Mouse (Mus musculus): ENCODE measurements around the gene Fkbp5. TPM values are rescaled to one million over a fixed set of nuclear protein-coding genes. Genes with fewer than 3 reads are reported as not detected.
A peak's percentile ranks its signal among the peaks of the same experiment; 100 is the strongest.

Gene Fkbp5
- polyA plus RNA-seq, 1 experiment from 2014 or later, result 26.9 TPM

GRCm38 (mm10) chr17:28486720-28487119 is 30.6 kb downstream of the Fkbp5 start:
- no peaks in the 10 kb centered on the region for H3K27me3 ChIP-seq (replicated peaks; ENCODE audit: insufficient read depth, low read length)
- DNase-seq (ENCODE audit: low spot score), result no peak
- ATAC-seq, result no peak
- TF ChIP-seq CTCF (IDR thresholded peaks at IDR 0.05), result peak; percentile 40
- no peak for TF ChIP-seq EP300 (IDR thresholded peaks at IDR 0.05)
- H3K4me3 ChIP-seq (ENCODE audit: low read depth, low read length), result no peak overlapping the region
- no peak overlapping the region for H3K9ac ChIP-seq (replicated peaks; ENCODE audit: low read depth)
- H3K36me3 ChIP-seq (ENCODE audit: insufficient read depth, low read length), result no peaks in the 10 kb centered on the region
- 73% methylated on average over 6 of the region's 6 CpGs for WGBS
- H3K4me2 ChIP-seq (replicated peaks; ENCODE audit: low read depth, low read length), result no peak overlapping the region; the same call in 1 of the 2 replicates
- H3K4me1 ChIP-seq (ENCODE audit: insufficient read depth, low read depth, low read length), result peaks cover 2% of the 10 kb centered on the region; the same call in 1 of the 2 replicates
- H3K27ac ChIP-seq (ENCODE audit: low read length), result no peak overlapping the region
- H3K9me3 ChIP-seq (ENCODE audit: low read length), result no peaks in the 10 kb centered on the region

GRCm38 (mm10) chr17:28485977-28486400 is 31.3 kb downstream of the Fkbp5 start:
- DNase-seq (ENCODE audit: low spot score), result peak; percentile 99
- H3K27ac ChIP-seq (ENCODE audit: low read length), result peak overlapping the region; percentile 95
- no peaks in the 10 kb centered on the region for H3K9me3 ChIP-seq (ENCODE audit: low read length)
- peak overlapping the region; percentile 84 for H3K9ac ChIP-seq (replicated peaks; ENCODE audit: low read depth)
- peak overlapping the region; percentile 92 for H3K4me3 ChIP-seq (ENCODE audit: low read depth, low read length)
- H3K4me2 ChIP-seq (replicated peaks; ENCODE audit: low read depth, low read length), result peak overlapping the region; percentile 58
- TF ChIP-seq CTCF (IDR thresholded peaks at IDR 0.05), result no peak
- no peak for TF ChIP-seq EP300 (IDR thresholded peaks at IDR 0.05)
- ATAC-seq, result peak; percentile 99
- peaks cover 2% of the 10 kb centered on the region; the same call in 1 of the 2 replicates for H3K4me1 ChIP-seq (ENCODE audit: insufficient read depth, low read depth, low read length)
- H3K36me3 ChIP-seq (ENCODE audit: insufficient read depth, low read length), result no peaks in the 10 kb centered on the region
- no peaks in the 10 kb centered on the region for H3K27me3 ChIP-seq (replicated peaks; ENCODE audit: insufficient read depth, low read length)
- 0% methylated on average over 27 of the region's 58 CpGs for WGBS

GRCm38 (mm10) chr17:28485446-28485948 is 31.8 kb downstream of the Fkbp5 start:
- H3K27me3 ChIP-seq (replicated peaks; ENCODE audit: insufficient read depth, low read length), result no peaks in the 10 kb centered on the region
- DNase-seq (ENCODE audit: low spot score) (peak; percentile 59), ATAC-seq (peak; percentile 43)
- under 1% methylated on average over 29 of the region's 77 CpGs for WGBS
- H3K27ac ChIP-seq (ENCODE audit: low read length), result peak overlapping the region; percentile 95
- H3K4me1 ChIP-seq (ENCODE audit: insufficient read depth, low read depth, low read length), result peaks cover 2% of the 10 kb centered on the region; the same call in 1 of the 2 replicates
- no peaks in the 10 kb centered on the region for H3K9me3 ChIP-seq (ENCODE audit: low read length)
- peak overlapping the region; percentile 84 for H3K9ac ChIP-seq (replicated peaks; ENCODE audit: low read depth)
- 0 out of 2 replicates have a peak, but pooled peaks cover under 1% of the 10 kb centered on the region for H3K36me3 ChIP-seq (ENCODE audit: insufficient read depth, low read length)
- H3K4me3 ChIP-seq (ENCODE audit: low read depth, low read length), result peak overlapping the region; percentile 92
- H3K4me2 ChIP-seq (replicated peaks; ENCODE audit: low read depth, low read length), result peak overlapping the region; percentile 58
- TF ChIP-seq EP300 (IDR thresholded peaks at IDR 0.05) (no peak), CTCF (IDR thresholded peaks at IDR 0.05) (peak; percentile 33)

- WGBS, result 3% methylated on average over 30 of the region's 30 CpGs
- peaks cover 2% of the 10 kb centered on the region; the same call in 1 of the 2 replicates for H3K4me1 ChIP-seq (ENCODE audit: insufficient read depth, low read depth, low read length)
- 0 out of 2 replicates have a peak, but pooled peaks have one; percentile 6 for TF ChIP-seq CTCF (IDR thresholded peaks at IDR 0.05)
- 0 out of 2 replicates have a peak, but pooled peaks have one; percentile 23 for TF ChIP-seq EP300 (IDR thresholded peaks at IDR 0.05)
- peak; percentile 47 for DNase-seq (ENCODE audit: low spot score)
- peak overlapping the region; percentile 95 for H3K27ac ChIP-seq (ENCODE audit: low read length)
- H3K4me3 ChIP-seq (ENCODE audit: low read depth, low read length), result peak overlapping the region; percentile 92
- H3K9ac ChIP-seq (replicated peaks; ENCODE audit: low read depth), result peak overlapping the region; percentile 84
- H3K9me3 ChIP-seq (ENCODE audit: low read length), result no peaks in the 10 kb centered on the region
- 0 out of 2 replicates have a peak, but pooled peaks cover 4% of the 10 kb centered on the region for H3K36me3 ChIP-seq (ENCODE audit: insufficient read depth, low read length)
- H3K4me2 ChIP-seq (replicated peaks; ENCODE audit: low read depth, low read length), result peak overlapping the region; percentile 58
- ATAC-seq, result no peak
- H3K27me3 ChIP-seq (replicated peaks; ENCODE audit: insufficient read depth, low read length), result no peaks in the 10 kb centered on the region
Observed at GRCm38 (mm10) chr17:28484704-28485445, 32.5 kb downstream of the Fkbp5 start.

GRCm38 (mm10) chr17:28477421-28477820 is 39.9 kb downstream of the Fkbp5 start:
- WGBS, result 82% methylated on average over 8 of the region's 8 CpGs
- DNase-seq (ENCODE audit: low spot score), result no peak
- H3K4me2 ChIP-seq (replicated peaks; ENCODE audit: low read depth, low read length), result no peak overlapping the region
- H3K9ac ChIP-seq (replicated peaks; ENCODE audit: low read depth), result no peak overlapping the region
- 0 out of 2 replicates have a peak, but pooled peaks cover 4% of the 10 kb centered on the region for H3K36me3 ChIP-seq (ENCODE audit: insufficient read depth, low read length)
- no peaks in the 10 kb centered on the region for H3K27me3 ChIP-seq (replicated peaks; ENCODE audit: insufficient read depth, low read length)
- TF ChIP-seq CTCF (IDR thresholded peaks at IDR 0.05), result no peak
- no peak for TF ChIP-seq EP300 (IDR thresholded peaks at IDR 0.05)
- peaks cover 8% of the 10 kb centered on the region; the same call in 1 of the 2 replicates for H3K4me1 ChIP-seq (ENCODE audit: insufficient read depth, low read depth, low read length)
- H3K4me3 ChIP-seq (ENCODE audit: low read depth, low read length), result no peak overlapping the region
- H3K9me3 ChIP-seq (ENCODE audit: low read length), result no peaks in the 10 kb centered on the region
- H3K27ac ChIP-seq (ENCODE audit: low read length), result no peak overlapping the region
- ATAC-seq, result peak; percentile 43; the same call in 1 of the 2 replicates

GRCm38 (mm10) chr17:28476441-28476840 is 40.9 kb downstream of the Fkbp5 start:
- Histone ChIP-seq H3K4me3 (ENCODE audit: low read depth, low read length) (no peak overlapping the region), H3K27ac (ENCODE audit: low read length) (no peak overlapping the region), H3K27me3 (replicated peaks; ENCODE audit: insufficient read depth, low read length) (no peaks in the 10 kb centered on the region), H3K9ac (replicated peaks; ENCODE audit: low read depth) (no peak overlapping the region), H3K9me3 (ENCODE audit: low read length) (no peaks in the 10 kb centered on the region), H3K4me1 (ENCODE audit: insufficient read depth, low read depth, low read length) (peaks cover 8% of the 10 kb centered on the region; the same call in 1 of the 2 replicates), H3K4me2 (replicated peaks; ENCODE audit: low read depth, low read length) (no peak overlapping the region), H3K36me3 (ENCODE audit: insufficient read depth, low read length) (0 out of 2 replicates have a peak, but pooled peaks cover 4% of the 10 kb centered on the region)
- TF ChIP-seq CTCF (IDR thresholded peaks at IDR 0.05) (no peak), EP300 (IDR thresholded peaks at IDR 0.05) (no peak)
- ATAC-seq, result no peak
- DNase-seq (ENCODE audit: low spot score), result no peak
